Mouse (Mus musculus): ENCODE measurements around the gene Vmn2r54.
"Not testable (repeated sequence)": the region's sequence is repeated elsewhere in the genome, so short reads cannot be mapped to it uniquely, and the experiment has no call there.

Vmn2r54 gene

DNA sequence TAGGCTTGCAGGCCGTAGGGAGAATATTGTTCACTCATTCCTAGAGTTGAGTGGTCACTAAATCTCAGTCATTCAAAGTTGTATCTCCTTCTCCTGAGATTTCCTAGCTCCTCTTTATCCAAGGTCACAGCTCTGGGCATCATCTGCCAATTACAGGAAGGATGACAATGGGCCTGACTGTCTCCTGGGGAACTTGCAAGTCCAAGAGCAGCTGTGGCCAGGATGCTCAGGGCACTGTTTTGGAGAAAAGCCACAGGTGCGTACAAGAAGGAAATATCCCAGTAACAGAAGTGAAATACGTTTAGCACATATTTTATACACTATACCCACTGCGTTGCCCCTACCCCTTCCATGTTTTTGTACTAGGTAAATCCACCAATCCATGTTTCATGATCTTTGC, at the start of gene Vmn2r54:
Gene Vmn2r54 (minus strand): TSS at position 101 of the 400 bp plus-strand sequence.
- DNase-seq (ENCODE audit: low read depth), result not testable (repeated sequence)

DNA sequence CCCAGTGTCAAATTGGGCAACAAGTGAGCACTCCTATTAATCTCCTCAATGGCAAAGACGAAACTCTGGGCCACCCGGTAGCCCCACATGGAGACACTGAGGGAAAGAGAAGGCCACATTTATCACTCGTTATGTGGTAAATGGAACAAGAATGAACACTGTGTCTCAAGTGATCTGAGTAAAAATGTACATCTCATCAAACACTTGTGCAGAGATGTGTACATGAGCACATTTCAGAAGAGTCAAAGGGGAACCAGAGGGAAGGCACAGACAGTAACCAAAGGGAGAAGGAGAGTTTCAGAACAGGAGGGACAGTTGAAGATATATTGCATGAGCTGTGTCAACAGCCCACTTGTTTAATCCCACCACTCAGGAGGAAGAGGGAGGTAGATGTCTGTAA, 44.8 kb upstream of the Vmn2r54 start, which contains the start of gene Vmn2r55:
Gene Vmn2r55 (minus strand): TSS at position 101 of the 400 bp plus-strand sequence.
- not testable (repeated sequence) for DNase-seq (ENCODE audit: low read depth)

DNA sequence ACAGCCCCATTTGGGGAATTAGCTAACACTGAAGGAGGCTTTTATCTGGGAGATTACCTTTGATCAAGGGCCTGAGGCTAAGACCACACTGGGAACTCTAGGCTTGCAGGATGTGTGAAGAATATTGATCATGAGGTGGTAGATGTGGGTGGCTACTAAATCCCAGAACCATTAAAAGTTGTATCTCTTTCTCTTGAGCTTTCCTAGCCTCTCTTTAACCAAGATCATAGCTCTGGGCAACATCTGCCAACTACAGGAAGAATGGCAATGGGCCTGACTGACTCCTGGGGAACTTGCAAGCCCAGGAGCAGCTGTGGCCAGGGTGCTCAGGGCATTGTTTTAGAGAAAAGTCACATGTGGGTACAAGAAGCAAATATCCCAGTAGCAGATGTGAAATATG, 31.4 kb downstream of the Vmn2r54 start, which contains the start of gene Vmn2r53:
Gene Vmn2r53 (minus strand): TSS at position 101 of the 400 bp plus-strand sequence.
- no peak for DNase-seq (ENCODE audit: low read depth)
